Mouse (Mus musculus): ENCODE data around the gene Klhl23. TPM values are rescaled to one million over a fixed set of nuclear protein-coding genes. Genes with fewer than 3 reads are reported as not detected.

The Klhl23 gene
- total RNA-seq, 2 experiments from 2014 or later, result 1.6 to 6.7 TPM

Other genes with a start within 250 kb of the Klhl23 start
- gene Lrp2, start 235.9 kb upstream of the Klhl23 start, total RNA-seq (2015; ENCODE audit: low replicate concordance), result not detected in 2 replicates
- not detected in 2 replicates for gene Lrp2, start 235.9 kb upstream of the Klhl23 start, total RNA-seq (2017; ENCODE audit: low replicate concordance)
- 9.4 TPM in 1 of 2 replicates, not detected in the other for gene Bbs5, start 174.8 kb upstream of the Klhl23 start, total RNA-seq (2015; ENCODE audit: low replicate concordance)
- gene Bbs5, start 174.8 kb upstream of the Klhl23 start, total RNA-seq (2017; ENCODE audit: low replicate concordance), result 0.51 and 4.5 TPM in 2 replicates
- gene Klhl41, start 151.8 kb upstream of the Klhl23 start, total RNA-seq (2015; ENCODE audit: low replicate concordance), result not detected in 2 replicates
- not detected in 2 replicates for gene Klhl41, start 151.8 kb upstream of the Klhl23 start, total RNA-seq (2017; ENCODE audit: low replicate concordance)
- 2.1 and 2.5 TPM in 2 replicates for gene Fastkd1, start 108.4 kb upstream of the Klhl23 start, total RNA-seq (2015; ENCODE audit: low replicate concordance)
- gene Fastkd1, start 108.4 kb upstream of the Klhl23 start, total RNA-seq (2017; ENCODE audit: low replicate concordance), result 1.3 and 1.4 TPM in 2 replicates
- 35.7 and 45.7 TPM in 2 replicates for gene Ppig, start 99.4 kb upstream of the Klhl23 start, total RNA-seq (2015; ENCODE audit: low replicate concordance)
- 49.0 and 72.4 TPM in 2 replicates for gene Ppig, start 99.4 kb upstream of the Klhl23 start, total RNA-seq (2017; ENCODE audit: low replicate concordance)
- gene Ccdc173, start 32.4 kb upstream of the Klhl23 start, total RNA-seq (2015; ENCODE audit: low replicate concordance), result not detected in 2 replicates
- gene Ccdc173, start 32.4 kb upstream of the Klhl23 start, total RNA-seq (2017; ENCODE audit: low replicate concordance), result 1.3 TPM in 1 of 2 replicates, not detected in the other
- gene Phospho2, start 32.3 kb upstream of the Klhl23 start, total RNA-seq (2015; ENCODE audit: low replicate concordance), result 10.5 and 10.9 TPM in 2 replicates
- 15.1 and 16.3 TPM in 2 replicates for gene Phospho2, start 32.3 kb upstream of the Klhl23 start, total RNA-seq (2017; ENCODE audit: low replicate concordance)
- 160 and 179 TPM in 2 replicates for gene Ssb, start 39.6 kb downstream of the Klhl23 start, total RNA-seq (2015; ENCODE audit: low replicate concordance)
- 183 and 211 TPM in 2 replicates for gene Ssb, start 39.6 kb downstream of the Klhl23 start, total RNA-seq (2017; ENCODE audit: low replicate concordance)
- 18.0 and 22.7 TPM in 2 replicates for gene Mettl5, start 63.7 kb downstream of the Klhl23 start, total RNA-seq (2015; ENCODE audit: low replicate concordance)
- 14.1 and 25.4 TPM in 2 replicates for gene Mettl5, start 63.7 kb downstream of the Klhl23 start, total RNA-seq (2017; ENCODE audit: low replicate concordance)
- gene Ubr3, start 75.3 kb downstream of the Klhl23 start, total RNA-seq (2015; ENCODE audit: low replicate concordance), result 70.3 and 101 TPM in 2 replicates
- 53.0 and 72.6 TPM in 2 replicates for gene Ubr3, start 75.3 kb downstream of the Klhl23 start, total RNA-seq (2017; ENCODE audit: low replicate concordance)
- gene Myo3b, start 217.2 kb downstream of the Klhl23 start, total RNA-seq (2015; ENCODE audit: low replicate concordance), result 0.42 TPM in 1 of 2 replicates, not detected in the other
- gene Myo3b, start 217.2 kb downstream of the Klhl23 start, total RNA-seq (2017; ENCODE audit: low replicate concordance), result 0.51 TPM in 1 of 2 replicates, not detected in the other